Mouse (Mus musculus): Measurements from ENCODE around the gene Ms4a6c. TPM values are rescaled to one million over a fixed set of nuclear protein-coding genes. Genes with fewer than 3 reads are reported as not detected.
"Not testable (repeated sequence)": the region's sequence is repeated elsewhere in the genome, so short reads cannot be mapped to it uniquely, and the experiment has no call there.

The Ms4a6c gene
- not detected in 2 replicates for polyA plus RNA-seq (2012)

DNA sequence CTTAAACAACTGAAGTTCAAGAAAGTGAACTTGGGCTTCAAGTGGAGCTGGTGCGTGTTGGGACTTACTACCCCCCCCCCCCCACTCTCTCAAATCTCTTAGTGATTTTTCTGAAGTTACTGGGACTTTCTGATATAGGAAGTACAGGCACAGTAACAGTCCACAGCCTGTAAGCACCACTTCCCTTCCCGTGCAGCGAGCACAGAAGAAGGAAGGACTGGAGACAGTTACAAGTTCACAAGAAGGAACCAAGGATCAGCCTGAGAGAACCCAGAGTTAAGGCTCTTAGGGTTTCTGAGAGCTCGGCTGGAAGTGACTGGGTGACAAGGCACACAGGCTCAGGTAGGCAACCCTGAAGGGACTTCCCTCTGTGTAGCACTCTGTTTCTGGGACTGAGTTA, at the start of gene Ms4a6c:
Ms4a6c (plus strand) TSS at position 152 of the 400 bp plus-strand sequence.
- not testable (repeated sequence) for H3K27me3 ChIP-seq (ENCODE audit: control insufficient read depth); H3K4me1 ChIP-seq (ENCODE audit: control insufficient read depth); H3K9me3 ChIP-seq (ENCODE audit: control insufficient read depth, low read length); H3K36me3 ChIP-seq (ENCODE audit: control insufficient read depth); H3K4me3 ChIP-seq (replicated peaks)

DNA sequence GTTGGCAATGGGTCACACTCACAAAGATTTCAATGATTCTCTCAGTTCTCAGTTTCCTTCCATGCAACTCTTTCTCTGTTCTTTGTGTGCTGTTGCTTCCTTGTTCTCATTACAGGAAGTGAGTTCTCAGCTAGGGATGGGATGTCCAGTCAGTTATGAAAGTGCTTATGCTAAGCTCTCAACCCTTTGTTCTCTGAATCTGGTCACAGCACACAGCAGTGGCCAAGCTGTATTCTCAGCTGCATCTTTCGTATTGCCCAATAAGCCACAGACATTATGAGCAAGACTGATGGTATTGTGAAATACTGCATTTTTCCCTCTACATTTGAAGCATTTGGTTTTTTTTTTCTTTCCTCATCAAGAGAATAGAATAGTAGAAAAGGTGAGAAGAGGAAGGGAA, 38.0 kb upstream of the Ms4a6c start:
- H3K9me3 ChIP-seq (ENCODE audit: control insufficient read depth, low read length): not testable (repeated sequence)

DNA sequence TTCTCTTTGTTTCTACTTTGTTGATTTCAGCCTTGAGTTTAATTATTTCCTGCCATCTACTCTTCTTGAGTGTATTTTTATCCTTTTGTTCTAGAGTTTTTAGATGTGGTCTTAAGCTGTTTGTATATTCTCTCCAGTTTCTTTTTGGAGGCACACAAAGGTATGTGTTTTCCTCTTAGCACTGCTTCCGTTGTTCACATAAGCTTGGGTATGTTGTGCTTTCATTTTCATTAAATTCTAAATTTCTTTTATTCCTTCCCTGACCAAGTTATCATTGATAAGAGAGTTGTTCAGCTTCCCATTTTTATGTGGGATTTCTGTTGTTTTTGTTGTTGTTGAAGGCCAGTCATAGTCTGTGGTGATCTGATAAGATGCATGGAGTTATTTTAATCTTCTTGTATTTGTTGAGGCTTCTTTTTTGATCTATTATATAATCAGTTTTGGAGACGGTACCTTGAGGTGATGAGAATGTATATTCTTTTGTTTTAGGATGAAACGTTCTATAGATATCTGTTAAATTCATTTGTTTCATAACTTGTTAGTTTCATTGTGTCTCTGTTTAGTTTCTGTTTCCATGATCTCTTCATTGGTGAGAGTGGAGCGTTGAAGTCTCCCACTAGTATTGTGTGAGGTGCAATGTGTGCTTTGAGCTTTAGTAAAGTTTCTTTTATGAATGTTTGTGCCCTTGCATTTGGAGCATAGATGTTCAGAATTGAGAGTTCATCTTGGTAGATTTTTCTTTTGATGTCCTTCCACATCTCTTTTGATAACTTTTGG, 33.9 kb upstream of the Ms4a6c start:
- no peak overlapping the region for H3K4me3 ChIP-seq (replicated peaks)
- H3K27me3 ChIP-seq (ENCODE audit: control insufficient read depth): no peaks in the 10 kb centered on the region
- H3K36me3 ChIP-seq (ENCODE audit: control insufficient read depth): no peaks in the 10 kb centered on the region
- no peaks in the 10 kb centered on the region for H3K4me1 ChIP-seq (ENCODE audit: control insufficient read depth)
- H3K9me3 ChIP-seq (ENCODE audit: control insufficient read depth, low read length): no peaks in the 10 kb centered on the region
- no peak for TF ChIP-seq TAL1 (IDR thresholded peaks at IDR 0.05; ENCODE audit: low read length)
- TF ChIP-seq GATA1 (IDR thresholded peaks at IDR 0.05; ENCODE audit: low read length): no peak

More for the DNA sequence above, 38.0 kb upstream of the Ms4a6c start:
- H3K4me3 ChIP-seq (replicated peaks); H3K36me3 ChIP-seq (ENCODE audit: control insufficient read depth); H3K4me1 ChIP-seq (ENCODE audit: control insufficient read depth); H3K27me3 ChIP-seq (ENCODE audit: control insufficient read depth): not testable (repeated sequence)

DNA sequence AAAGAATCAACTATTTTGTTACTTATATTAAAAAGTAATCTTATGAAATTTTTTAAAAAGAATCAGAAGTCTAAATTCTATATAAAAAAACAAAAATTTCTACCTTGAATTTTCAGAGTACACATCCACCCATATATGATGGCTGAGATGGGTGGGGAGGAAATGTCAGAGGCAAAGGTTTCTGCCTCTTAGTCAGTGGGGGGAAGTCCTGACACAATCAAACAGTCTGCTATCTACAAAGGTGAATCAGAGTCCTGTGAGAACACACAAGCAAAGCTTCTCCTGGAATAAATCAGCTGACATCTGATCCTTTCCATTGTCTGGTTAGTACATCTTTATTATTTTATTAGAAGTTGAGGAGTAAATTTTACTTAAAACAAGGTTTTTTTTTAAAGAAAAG, 25.8 kb upstream of the Ms4a6c start, which contains the start of gene Ms4a4b:
Ms4a4b (plus strand) TSS at position 216 of the 400 bp plus-strand sequence.
- no peaks in the 10 kb centered on the region for H3K4me1 ChIP-seq (ENCODE audit: control insufficient read depth)
- no peak within 1 kb of the TSS for H3K4me3 ChIP-seq (replicated peaks)
- no peaks in the 10 kb centered on the region for H3K27me3 ChIP-seq (ENCODE audit: control insufficient read depth)
- H3K9me3 ChIP-seq (ENCODE audit: control insufficient read depth, low read length): no peaks in the 10 kb centered on the region
- no peaks in the 10 kb centered on the region for H3K36me3 ChIP-seq (ENCODE audit: control insufficient read depth)
- no peak for TF ChIP-seq TAL1 (IDR thresholded peaks at IDR 0.05; ENCODE audit: low read length)

DNA sequence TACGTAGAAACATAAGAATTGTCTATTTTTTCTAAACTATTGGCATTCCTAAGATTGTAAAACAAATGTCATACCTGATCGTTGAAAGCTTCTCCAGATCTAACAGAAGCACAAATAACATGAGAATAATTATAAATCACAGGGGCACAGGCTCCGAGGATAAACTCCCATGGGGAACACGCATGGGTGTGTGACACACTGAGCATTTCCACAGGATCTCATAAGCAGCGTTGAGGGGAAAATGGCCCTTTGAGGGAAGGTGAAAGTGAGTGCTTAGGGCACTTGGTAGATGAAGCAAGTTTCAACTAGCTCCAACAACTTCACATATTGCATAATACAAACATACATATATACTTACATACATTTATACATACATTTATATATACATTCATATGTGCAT, 25.2 kb upstream of the Ms4a6c start:
- Histone ChIP-seq H3K36me3 (ENCODE audit: control insufficient read depth) (no peaks in the 10 kb centered on the region), H3K9me3 (ENCODE audit: control insufficient read depth, low read length) (no peaks in the 10 kb centered on the region), H3K4me3 (replicated peaks) (no peak overlapping the region), H3K4me1 (ENCODE audit: control insufficient read depth) (no peaks in the 10 kb centered on the region), H3K27me3 (ENCODE audit: control insufficient read depth) (no peaks in the 10 kb centered on the region)
- TF ChIP-seq TAL1 (IDR thresholded peaks at IDR 0.05; ENCODE audit: low read length) (no peak), GATA1 (IDR thresholded peaks at IDR 0.05; ENCODE audit: low read length) (no peak)

DNA sequence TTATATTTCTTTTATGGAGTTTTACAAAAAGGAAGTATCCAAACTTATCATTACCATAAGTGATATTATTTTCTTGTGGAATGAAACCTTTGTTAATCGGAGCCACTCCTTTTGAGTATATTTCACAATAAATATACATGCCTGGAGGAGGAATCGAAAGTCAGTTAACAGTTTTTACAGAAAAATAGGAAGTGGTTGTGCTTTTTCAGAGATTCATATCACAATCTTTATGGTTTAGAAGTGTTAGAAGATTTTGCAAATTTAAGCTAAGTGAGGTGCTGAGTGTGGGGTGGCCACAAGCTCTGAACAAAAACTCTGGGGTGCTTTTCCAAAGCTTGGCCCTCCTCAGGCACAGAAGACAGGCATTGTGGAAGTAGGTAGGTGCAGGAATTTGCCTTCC, 21.9 kb upstream of the Ms4a6c start:
- H3K36me3 ChIP-seq (ENCODE audit: control insufficient read depth): no peaks in the 10 kb centered on the region
- H3K27me3 ChIP-seq (ENCODE audit: control insufficient read depth): no peaks in the 10 kb centered on the region
- TF ChIP-seq TAL1 (IDR thresholded peaks at IDR 0.05; ENCODE audit: low read length) (no peak), GATA1 (IDR thresholded peaks at IDR 0.05; ENCODE audit: low read length) (no peak)
- H3K4me1 ChIP-seq (ENCODE audit: control insufficient read depth): no peaks in the 10 kb centered on the region
- H3K4me3 ChIP-seq (replicated peaks): no peak overlapping the region
- H3K9me3 ChIP-seq (ENCODE audit: control insufficient read depth, low read length): no peaks in the 10 kb centered on the region

DNA sequence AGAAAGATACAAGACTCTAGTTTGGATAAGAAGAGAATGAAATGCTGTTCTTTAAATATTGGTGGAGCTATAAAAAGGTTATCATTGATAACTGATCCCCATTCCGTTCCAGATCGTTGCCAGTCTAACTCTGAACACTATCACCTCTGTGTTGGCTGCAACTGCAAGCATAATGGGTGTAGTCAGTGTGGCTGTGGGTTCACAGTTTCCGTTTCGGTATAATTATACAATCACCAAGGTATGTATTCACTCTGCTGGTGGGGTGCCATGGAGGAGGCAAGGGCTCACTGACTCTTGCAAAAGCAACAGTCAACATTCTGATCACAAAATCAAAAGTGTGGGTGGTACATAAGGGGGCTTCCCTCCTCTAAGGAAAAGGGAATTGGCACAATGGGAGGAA, 10.1 kb upstream of the Ms4a6c start:
- not testable (repeated sequence) for H3K9me3 ChIP-seq (ENCODE audit: control insufficient read depth, low read length); H3K27me3 ChIP-seq (ENCODE audit: control insufficient read depth); H3K36me3 ChIP-seq (ENCODE audit: control insufficient read depth); H3K4me1 ChIP-seq (ENCODE audit: control insufficient read depth); H3K4me3 ChIP-seq (replicated peaks)

DNA sequence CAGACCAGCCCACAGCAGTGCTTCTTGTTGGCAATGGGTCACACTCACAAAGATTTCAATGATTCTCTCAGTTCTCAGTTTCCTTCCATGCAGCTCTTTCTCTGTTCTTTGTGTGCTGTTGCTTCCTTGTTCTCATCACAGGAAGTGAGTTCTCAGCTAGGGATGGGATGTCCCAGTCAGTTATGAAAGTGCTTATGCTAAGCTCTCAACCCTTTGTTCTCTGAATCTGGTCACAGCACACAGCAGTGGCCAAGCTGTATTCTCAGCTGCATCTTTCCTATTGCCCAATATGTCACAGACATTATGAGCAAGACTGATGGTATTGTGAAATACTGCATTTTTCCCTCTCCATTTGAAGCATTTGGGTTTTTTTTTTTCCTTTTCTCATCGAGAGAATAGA, 4.4 kb upstream of the Ms4a6c start:
- H3K4me1 ChIP-seq (ENCODE audit: control insufficient read depth); H3K36me3 ChIP-seq (ENCODE audit: control insufficient read depth); H3K9me3 ChIP-seq (ENCODE audit: control insufficient read depth, low read length); H3K27me3 ChIP-seq (ENCODE audit: control insufficient read depth); H3K4me3 ChIP-seq (replicated peaks): not testable (repeated sequence)

DNA sequence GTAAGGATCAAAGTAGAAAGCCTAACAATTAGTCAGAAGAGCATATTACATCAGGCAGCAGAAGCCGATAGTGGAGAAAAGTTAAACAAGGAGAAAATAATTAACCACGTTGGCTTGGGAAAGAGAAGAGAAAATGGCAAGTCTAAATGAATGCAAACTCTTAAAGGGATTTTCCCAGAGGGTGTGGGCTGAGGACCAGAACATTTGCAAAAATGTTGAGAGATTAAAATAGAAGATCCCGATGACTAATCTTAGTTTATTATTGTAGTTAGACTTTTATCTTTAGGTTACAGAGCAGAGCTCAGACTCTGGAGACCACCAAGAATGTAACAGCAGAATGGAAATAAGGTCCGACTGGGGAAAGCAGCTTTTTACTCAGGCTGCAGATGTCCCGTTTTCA, 2.7 kb upstream of the Ms4a6c start:
- Histone ChIP-seq H3K4me1 (ENCODE audit: control insufficient read depth) (no peaks in the 10 kb centered on the region), H3K9me3 (ENCODE audit: control insufficient read depth, low read length) (no peaks in the 10 kb centered on the region), H3K27me3 (ENCODE audit: control insufficient read depth) (no peaks in the 10 kb centered on the region), H3K36me3 (ENCODE audit: control insufficient read depth) (no peaks in the 10 kb centered on the region), H3K4me3 (replicated peaks) (no peak overlapping the region)
- TF ChIP-seq TAL1 (IDR thresholded peaks at IDR 0.05; ENCODE audit: low read length): no peak
- TF ChIP-seq GATA1 (IDR thresholded peaks at IDR 0.05; ENCODE audit: low read length): no peak

DNA sequence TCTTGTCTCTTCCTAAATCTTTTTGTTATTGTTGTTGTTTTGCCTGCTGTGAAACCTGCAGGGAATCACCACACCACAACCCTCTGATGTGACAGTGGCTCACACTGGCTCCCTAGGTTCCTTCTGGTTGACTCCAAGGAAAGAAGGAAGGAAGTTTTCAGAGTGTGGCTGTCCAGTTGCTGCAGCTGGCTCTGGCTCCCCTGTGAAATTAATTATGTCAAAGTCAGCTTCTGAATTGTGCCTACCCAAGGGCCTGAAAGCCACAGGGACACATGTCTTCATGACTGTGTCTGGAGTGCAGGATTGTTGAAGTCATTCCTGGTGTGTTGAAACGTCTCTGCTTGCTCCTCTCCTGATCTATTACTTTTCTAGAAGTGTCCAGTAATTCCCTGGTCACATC, 805 bp upstream of the Ms4a6c start:
- H3K9me3 ChIP-seq (ENCODE audit: control insufficient read depth, low read length); H3K36me3 ChIP-seq (ENCODE audit: control insufficient read depth); H3K4me1 ChIP-seq (ENCODE audit: control insufficient read depth); H3K4me3 ChIP-seq (replicated peaks); H3K27me3 ChIP-seq (ENCODE audit: control insufficient read depth): not testable (repeated sequence)
